Mouse (Mus musculus) embryo, embryonic 10.5 days (tissue): Measurements from ENCODE around the gene Arpc1a.
"Not testable (repeated sequence)": the region's sequence is repeated elsewhere in the genome, so short reads cannot be mapped to it uniquely, and the experiment has no call there.

ENCODE experiments used
- DNase-seq: peaks from one replicate; pipeline ENCODE4 v3.0.0-alpha.2; 2015; ENCODE audit warnings: low spot score

Arpc1a gene

DNA sequence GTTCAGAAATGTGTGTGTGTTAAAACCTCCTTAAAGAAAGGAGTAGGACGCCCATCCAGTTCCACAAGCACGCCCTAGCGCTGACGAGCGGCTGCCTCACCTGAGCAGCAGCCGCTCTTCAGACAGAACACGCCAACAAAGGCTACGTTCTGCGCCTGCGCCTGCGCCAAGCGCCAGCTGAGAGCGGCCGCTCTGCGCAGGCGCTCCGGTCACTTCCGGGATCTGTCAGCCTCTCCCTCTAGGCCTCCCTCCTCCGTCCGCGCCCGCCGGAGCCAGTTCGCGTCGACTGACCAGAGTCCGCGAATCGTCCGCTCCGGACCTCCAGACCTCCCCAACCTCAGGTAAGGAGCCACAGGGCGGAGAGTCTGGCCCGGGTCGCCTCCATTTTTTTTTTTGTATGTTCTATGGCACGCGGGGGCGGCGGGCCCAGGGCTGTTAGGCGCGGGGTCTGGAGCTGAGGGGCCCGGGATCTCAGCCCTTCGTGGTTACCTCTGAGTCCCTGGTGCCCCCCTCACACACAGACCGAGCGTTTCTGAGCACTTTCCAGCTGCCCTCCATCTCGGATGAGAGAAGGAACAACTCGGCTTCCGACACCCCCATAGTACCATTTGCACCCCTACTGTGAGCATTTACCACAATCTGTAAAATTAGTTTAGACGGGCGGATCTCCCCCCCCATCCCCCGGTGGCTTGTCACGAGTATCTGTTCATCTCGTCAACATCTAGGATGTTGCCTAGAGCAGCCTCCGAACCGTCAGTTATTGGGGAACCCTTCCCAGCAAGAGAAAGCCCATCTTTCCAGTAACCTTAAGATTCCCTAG lies at the start of gene Arpc1a, which contains the start of gene Kpna7:
Gene Arpc1a, plus strand, starts transcription at position 199 of the 820 bp plus-strand sequence.
Gene Kpna7, minus strand, starts transcription at position 399 of the 820 bp plus-strand sequence.
- peak; percentile 96 for DNase-seq

DNA sequence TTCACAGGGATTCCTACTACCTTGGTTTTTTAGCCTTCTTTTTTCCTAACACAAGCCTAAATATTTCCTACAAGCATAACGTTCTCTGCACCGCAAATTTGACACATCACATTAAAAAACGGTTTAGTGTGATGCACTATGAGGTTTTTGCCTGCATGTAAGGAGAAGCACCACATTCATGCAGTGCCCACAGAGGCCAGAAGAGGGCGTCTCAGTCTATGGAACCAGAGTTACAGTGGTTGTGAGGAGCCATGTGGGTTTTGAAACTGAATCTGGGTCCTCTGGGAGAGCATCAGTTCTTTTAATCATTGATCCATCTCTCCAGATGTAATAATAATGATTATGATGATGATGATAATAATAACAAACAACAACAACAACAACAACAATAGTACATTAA lies 42.0 kb upstream of the Arpc1a start:
- peak; percentile 52 for DNase-seq

DNA sequence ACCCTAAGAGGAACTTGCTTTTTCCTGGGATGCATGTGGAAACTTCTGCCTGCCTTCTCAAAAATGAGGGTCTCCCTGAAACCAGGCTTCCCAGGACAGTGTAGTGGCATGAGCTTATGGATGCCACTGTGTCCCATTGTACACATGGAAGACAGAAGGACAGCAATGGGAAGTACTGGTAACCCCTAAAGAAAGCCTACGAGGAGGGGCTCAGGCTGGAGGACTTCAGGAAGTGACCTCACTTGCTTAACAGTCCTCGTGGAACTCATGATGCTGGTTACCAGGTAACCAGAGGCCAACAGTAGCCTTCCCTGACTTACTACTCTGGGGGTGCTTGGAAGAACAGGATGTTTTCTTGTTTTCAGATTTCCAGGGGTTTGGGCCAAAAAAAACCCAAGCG lies 40.9 kb upstream of the Arpc1a start, which contains the start of gene 1700018F24Rik:
Gene 1700018F24Rik, plus strand, starts transcription at position 301 of the 400 bp plus-strand sequence.
- not testable (repeated sequence) for DNase-seq

DNA sequence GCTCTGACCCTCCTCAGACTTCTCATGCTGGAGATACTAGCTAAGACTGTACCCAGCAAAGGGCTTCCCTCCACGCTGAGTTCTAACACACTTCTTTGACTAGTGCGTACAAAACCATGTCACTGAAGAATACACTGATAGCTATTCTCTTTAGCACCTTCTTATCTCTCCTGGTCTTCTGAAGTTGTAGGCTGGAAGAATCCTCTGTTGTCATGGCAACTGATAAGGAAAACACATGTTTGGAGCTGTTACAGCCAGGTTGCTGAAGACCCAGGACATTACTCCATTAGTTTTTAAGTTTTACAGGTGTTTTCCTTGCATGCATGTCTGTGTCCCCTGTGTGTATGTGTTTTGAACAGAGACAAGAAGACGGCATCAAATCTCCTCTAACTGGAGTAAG lies 29.4 kb upstream of the Arpc1a start:
- DNase-seq: not testable (repeated sequence)

DNA sequence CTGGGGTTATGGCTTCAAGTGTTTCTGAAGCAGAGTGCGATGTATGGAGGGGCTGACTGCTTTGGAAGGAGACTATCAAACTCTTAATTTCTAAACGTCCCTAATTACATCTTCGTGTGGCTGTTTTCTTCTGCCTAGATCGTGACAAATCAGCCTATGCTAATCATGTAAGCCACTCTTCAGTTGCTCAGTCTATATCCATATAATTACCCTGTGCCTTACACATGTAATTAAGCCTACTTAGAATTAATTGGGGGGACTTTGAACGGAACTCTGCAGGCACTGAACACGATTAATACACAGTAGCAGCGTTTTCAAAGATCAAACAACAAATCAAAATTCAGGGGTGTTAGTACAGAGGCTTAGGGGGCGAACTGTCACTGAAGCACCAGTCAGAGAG lies 25.7 kb upstream of the Arpc1a start:
- no peak for DNase-seq

DNA sequence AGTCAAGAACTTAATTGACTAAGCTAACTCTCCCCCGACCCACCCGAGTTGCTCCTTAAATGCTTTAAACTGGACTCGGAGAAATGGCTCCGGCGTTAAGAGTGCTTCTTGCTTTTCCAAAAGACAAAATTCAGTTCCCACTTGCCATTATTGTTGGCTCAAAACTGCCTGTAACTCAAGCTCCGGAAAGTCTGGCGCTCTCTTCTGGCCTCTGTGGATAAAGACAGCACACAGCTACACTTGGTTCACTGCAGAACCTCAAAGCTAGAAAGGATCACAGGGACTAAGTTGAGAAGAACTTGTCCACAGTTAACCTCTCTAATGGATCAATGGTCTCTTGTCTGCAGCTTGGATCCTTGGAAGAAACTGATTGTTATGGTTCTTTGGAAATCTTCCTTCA lies 24.9 kb upstream of the Arpc1a start:
- DNase-seq: no peak

DNA sequence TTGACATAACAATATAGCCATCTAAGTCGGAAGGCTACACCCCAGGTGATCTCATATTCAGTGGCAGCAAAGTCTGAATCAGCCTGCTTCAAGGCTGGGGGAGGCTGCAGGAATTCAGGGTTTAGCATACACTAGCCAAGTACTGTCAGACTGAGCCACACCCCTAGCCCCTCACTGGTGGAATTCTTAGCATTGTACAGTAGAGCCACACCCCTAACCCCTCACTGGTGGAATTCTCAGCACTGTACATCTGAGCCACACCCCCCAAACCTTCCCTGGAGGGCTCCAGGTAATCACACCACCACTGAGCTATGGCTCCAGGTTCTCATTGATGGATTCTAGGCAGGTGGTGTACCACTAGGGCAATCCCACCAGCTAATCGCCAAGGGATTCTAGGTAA lies 24.1 kb upstream of the Arpc1a start:
- DNase-seq: no peak

DNA sequence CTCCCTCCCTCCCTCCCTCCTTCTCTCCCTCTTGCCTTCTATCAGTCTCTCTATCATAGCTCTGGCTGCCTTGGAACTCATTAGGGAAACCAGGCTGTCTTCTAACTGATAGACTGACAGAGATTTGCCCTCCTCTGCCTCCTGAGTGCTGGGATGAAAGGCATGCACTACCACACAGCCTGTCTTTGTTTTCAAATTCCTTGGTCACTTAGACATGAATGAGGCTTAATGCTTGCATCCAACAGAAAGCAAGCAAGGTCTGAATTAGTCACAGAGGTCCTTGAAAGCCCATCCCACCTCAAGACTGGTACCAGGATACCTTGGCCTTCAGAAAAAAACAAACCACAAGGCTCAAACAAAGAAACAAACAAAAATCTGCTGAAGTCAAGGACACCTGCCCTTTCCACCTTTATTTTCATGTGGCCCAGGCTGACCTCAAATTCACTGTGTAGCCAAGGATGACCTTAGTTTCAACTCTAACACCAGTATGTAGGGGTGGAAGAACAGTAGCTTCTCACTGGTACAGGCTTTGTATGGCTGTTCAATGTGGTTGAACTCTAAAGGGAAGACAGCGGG lies 18.8 kb upstream of the Arpc1a start:
- no peak for DNase-seq

DNA sequence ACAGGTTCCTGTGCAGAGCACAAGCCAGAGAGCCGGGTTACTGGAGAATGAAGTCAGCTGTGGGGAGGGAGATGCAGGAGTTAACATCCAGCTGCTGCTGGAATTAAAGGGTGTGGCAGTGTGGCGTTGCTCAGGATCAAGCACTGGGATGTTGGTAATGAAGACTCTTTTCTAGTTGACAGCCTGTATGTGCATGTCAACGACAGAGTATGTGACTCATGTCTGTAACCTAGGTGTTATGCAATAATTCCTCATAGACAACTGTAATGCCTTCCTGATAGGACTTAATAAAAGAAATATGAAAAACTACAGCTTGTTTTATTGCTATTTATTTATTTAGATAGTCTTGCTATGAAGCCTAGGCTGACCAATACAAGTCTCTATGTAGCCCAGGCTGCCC lies 14.8 kb upstream of the Arpc1a start:
- no peak for DNase-seq

DNA sequence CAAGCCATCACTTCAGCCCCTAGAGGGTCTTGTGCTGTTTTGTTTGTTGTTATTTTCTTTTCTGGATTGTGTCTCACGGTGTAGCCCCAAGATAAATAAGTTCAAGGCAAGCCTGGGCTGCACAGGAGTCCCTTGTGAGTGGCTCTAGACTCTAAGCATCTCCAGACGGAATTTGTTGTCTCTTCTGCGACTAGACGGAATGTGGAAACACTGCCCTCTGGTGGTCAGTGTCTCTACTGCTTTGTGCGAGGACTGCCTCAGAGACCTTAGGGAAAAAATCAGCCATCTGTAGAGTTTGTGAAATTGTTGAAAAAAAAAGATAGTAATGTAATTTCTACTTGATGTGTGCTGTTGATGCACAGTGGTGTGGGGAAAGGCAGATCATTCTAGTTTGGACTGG lies 13.9 kb upstream of the Arpc1a start:
- peak; percentile 93 for DNase-seq

DNA sequence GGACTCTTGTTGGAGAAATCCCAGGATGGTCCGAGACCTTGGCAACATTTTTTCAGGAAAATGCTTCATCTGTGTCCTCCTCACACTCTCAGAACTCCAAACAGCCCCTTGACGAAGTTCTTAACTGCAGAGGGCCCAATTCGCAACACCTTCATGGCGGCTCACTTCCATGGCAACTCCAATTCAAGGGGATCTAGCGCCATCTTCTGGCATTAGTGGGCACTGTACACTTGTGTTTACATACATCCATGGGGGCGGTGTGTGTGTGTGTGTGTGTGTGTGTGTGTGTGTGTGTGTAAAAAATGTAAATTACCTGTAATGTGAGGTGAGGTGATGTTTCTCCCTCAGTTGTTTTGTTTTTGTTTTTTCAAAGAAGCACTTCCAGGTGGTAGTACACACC lies 12.3 kb upstream of the Arpc1a start:
- peak; percentile 60 for DNase-seq

DNA sequence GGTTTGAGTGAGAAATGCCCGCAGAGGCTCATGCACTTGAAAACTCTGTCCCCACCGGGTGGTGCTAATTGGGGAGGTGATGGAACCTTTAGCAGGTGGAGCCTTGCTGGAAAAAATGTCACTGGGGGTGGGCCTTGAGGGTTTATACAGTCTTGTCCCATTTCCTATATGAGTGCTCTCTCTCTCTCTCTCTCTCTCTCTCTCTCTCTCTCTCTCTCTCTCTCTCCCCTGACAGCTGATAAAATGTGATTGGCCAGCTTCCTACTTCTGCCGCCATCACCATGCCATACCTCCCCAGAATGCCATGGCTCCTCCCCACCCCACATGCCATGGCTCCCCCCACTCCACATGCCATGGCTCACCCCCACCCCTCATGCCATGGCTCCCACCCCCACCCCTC lies 8.5 kb upstream of the Arpc1a start:
- DNase-seq: no peak

DNA sequence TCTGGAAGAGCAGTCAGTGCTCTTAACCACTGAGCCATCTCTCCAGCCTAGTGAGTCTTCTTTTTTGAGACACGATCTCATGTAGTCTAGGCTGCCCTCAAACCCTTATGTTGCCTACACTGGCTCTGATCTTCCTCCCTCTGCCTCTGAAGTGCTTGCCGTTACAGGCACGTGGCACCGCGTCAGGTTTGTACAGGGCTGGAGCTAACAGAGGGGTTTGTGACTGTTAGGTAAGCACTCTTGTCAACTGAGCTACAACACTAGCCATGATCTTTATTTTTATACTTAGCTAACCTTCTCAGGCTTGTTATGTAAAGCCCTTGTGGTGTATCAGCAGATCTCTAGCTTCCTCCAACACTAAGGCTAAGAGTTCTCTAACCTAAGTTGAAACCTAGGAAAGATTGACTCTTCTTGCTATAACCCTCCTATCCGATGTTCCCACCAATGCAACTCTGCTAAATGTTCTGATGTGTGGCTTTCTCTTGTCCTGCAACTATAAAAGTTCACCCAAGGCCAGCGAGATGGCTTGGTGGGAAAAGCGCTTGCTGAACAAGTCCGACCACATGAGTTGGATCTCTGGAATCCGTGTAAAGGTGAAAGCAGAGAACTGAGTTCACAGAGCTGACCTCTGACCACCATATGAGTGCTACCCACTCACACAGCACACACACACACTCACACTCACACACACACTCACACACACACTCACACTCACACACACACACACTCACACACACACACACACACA lies 1.6 kb upstream of the Arpc1a start:
- DNase-seq: no peak

DNA sequence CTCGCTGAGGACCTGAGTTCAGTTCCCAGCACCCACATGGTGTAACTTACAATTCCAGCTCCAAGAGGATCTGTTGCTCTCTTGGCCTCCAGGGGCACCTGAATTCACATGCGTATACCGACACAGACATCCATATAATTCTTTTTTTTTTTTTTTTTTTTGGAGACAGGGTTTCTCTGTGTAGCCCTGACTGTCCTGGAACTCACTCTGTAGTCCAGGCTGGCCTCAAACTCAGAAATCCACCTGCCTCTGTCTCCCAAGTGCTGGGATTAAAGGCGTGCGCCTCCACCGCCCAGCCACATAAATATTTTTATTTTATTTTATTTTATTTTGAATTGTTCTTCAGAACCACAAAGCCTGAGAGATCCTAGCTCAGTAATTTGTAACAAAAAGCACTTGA lies 429 bp upstream of the Arpc1a start:
- DNase-seq: not testable (repeated sequence)

DNA sequence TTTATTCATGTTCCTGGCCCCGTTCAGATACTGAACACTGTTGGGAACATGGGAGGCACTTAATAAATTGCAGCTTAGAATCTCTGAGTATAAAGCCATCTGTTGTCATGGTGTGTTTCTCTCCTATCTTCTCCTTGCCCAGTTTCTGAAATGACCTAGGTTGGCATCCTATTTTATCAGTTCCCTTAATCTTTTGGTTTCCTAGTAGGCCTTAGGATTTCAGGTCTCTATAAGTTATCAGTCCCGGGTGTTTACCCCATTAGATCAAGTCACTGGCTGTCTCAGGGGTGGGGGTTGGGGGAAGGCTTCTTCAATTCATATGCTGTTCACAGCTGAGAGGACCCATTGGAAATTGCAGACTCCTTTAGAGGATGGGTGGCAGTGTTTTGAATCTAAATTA lies 1.2 kb downstream of the Arpc1a start:
- no peak for DNase-seq

DNA sequence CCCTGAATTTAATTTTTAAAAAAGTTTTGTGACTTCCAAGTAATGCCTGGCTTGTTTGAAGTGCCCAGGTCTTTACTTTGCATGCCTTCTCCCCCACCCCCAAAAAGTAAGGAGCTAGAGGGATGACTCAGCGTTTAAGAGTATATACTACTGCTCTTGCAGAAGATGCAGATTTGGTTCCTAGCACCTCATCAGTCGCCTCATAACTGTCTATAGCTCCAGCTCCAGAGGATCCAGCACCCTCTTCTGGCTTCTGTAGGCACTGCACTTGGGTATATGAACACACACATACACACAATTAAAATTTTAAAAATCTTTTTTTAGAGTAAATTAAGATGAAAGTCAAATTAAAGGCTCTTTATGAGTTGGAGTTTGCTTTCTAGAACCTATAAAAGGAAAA lies 4.6 kb downstream of the Arpc1a start:
- DNase-seq: no peak

DNA sequence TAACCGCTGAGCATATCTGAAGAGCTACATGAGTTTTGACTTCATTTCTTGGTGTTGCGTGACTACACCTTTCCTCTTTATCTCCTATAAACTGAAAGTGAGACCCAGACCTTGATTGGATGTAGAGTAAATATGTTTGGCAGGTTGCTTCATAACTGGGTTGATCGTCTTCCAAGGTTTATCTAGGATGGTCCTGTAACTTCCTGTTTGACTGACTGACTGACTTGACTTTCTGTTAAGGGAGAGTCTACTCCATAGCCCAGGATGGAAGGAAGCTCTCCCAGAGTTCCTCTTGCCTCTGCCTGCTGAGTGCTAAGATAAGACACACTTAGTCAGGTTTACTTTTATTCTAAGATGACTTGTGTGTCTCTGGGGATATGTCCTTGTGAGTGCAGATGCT lies 6.2 kb downstream of the Arpc1a start:
- DNase-seq: no peak

DNA sequence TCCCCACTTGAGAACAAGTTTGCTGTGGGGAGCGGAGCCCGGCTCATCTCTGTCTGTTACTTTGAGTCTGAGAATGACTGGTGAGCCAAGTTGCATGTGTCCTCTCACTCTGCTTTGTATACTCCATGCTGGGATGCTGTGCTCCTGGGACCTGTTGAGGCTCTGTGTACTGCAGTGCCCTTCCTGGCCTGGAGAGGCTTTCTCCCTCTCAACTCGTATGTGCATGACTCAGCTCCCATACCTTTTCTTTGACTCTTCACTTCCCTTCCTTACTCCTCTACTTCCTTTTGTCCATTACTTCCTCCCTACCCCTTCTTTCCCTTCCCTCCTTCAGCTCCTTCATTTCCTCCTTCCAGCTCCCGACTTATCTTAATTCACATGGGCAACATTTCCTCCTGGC lies 12.6 kb downstream of the Arpc1a start:
- no peak for DNase-seq

DNA sequence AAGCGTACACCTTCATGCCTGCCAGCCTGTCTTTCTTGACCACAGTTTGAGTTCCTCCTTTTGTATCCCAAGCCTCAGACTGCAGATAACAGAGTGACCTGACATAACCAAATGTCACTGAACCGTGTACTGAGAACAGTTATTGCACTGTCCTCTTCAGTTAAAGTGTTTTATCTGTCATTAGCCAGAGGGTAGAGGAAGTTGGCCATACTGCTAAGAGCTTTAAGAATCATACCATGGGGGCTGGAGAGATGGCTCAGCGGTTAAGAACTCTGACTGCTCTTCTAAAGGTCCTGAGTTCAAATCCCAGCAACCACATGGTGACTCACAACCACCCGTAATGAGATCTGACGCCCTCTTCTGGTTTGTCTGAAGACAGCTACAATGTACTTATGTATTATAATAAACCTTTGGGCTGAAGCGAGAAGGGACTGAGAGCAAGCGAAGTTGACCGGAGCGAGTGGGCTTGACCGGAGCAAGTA lies 14.8 kb downstream of the Arpc1a start:
- no peak for DNase-seq

DNA sequence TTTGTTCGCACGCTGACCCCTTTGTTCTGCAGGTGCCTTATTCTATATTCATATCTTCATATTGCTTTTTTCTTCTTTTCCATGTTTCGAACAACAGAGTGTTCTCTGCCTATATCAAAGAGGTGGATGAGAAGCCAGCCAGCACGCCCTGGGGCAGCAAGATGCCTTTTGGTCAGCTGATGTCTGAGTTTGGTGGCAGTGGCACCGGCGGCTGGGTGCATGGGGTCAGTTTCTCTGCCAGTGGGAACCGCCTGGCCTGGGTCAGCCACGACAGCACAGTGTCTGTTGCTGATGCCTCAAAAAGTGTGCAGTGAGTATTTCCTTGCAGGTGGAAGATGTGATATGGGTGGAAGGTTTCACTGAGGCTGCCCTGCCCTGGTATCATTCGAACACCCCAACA lies 17.3 kb downstream of the Arpc1a start:
- no peak for DNase-seq

DNA sequence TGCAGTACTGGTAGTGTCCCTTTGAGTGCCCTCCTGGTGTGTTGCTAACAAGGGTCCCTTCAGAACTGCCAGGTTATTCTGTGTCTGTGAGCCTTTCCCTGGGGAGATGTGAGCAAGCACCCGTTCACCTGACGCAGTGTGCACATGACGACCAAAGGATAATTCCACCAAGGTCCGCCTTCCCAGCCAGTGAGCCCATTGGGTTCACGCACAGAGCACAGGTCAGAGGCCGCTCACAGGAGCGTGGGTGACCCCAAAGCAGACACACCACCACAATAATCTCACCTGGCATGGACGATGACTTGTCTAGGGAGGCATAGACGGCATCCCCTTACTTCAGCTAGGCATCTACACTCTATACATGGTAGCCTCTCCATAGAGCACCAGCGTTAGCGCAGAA lies 17.8 kb downstream of the Arpc1a start:
- not testable (repeated sequence) for DNase-seq

DNA sequence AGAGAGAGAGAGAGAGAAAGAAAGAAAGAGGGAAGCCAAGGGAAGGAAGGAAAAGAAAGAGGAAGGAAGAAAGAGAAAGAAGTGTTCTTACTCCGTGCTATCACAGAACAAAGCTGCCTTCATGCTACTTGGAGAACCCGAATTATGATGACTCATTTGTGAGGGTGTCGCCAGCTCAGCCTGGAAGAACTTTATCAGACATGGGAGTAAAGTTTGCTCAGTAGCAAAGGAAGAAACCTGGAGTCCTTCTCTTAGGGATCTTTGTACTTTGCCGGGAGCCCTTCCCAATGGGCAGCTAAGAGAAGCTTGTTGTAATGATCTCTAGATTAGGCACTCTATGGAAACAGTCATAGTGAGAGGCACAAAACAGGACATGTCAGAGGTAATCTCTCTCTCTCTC lies 19.1 kb downstream of the Arpc1a start:
- DNase-seq: no peak

DNA sequence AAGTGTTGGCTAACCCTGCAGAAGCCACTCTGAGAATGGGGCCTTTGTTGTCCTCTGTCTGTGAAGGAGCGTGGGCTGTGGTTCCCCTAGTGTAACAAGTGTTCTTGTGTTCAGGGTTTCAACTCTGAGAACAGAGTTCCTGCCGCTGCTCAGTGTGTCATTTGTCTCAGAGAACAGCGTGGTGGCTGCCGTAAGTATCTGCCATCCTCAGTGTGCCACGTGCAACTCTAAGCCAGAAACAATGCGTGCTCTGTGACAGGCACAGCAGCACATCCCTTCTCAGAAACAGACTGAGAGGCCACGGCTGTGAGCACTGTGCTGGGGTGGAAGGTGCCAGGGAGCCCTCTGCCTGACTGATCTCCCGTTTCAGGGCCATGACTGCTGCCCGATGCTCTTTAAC lies 20.7 kb downstream of the Arpc1a start:
- DNase-seq: no peak
